Mouse (Mus musculus): ENCODE measurements around the gene BC016579. TPM values are rescaled to one million over a fixed set of nuclear protein-coding genes. Genes with fewer than 3 reads are reported as not detected.

BC016579 gene
- polyA plus RNA-seq, 1 experiment: 0.17 TPM

GRCm38 (mm10) chr16:45593656-45594055 is 60.2 kb downstream of the BC016579 start:
- no peak for DNase-seq
- WGBS: 71% methylated on average over 1 of the region's 1 CpGs
- Histone ChIP-seq H3K4me3 (replicated peaks; ENCODE audit: extremely low read depth, low read depth, low read length) (no peak overlapping the region), H3K4me1 (ENCODE audit: control insufficient read depth, insufficient read depth, low read length) (no peaks in the 10 kb centered on the region)
- TF ChIP-seq POLR2A (IDR thresholded peaks at IDR 0.05; ENCODE audit: borderline replicate concordance, extremely low read depth, low read depth, low read length) (no peak), CTCF (IDR thresholded peaks at IDR 0.05; ENCODE audit: insufficient read depth, low read length) (no peak)

- no peak for DNase-seq
- TF ChIP-seq CTCF (IDR thresholded peaks at IDR 0.05; ENCODE audit: insufficient read depth, low read length) (0 out of 2 replicates have a peak, but pooled peaks have one; percentile 23), POLR2A (IDR thresholded peaks at IDR 0.05; ENCODE audit: borderline replicate concordance, extremely low read depth, low read depth, low read length) (no peak)
- Histone ChIP-seq H3K4me1 (ENCODE audit: control insufficient read depth, insufficient read depth, low read length) (no peaks in the 10 kb centered on the region), H3K4me3 (replicated peaks; ENCODE audit: extremely low read depth, low read depth, low read length) (no peak overlapping the region)
- 38% methylated on average over 2 of the region's 2 CpGs for WGBS
Measured at GRCm38 (mm10) chr16:45582512-45582911, 71.4 kb downstream of the BC016579 start.

- WGBS: 60% methylated on average over 12 of the region's 12 CpGs
- TF ChIP-seq POLR2A (IDR thresholded peaks at IDR 0.05; ENCODE audit: borderline replicate concordance, extremely low read depth, low read depth, low read length) (no peak), CTCF (IDR thresholded peaks at IDR 0.05; ENCODE audit: insufficient read depth, low read length) (no peak)
- Histone ChIP-seq H3K4me3 (replicated peaks; ENCODE audit: extremely low read depth, low read depth, low read length) (no peak overlapping the region), H3K4me1 (ENCODE audit: control insufficient read depth, insufficient read depth, low read length) (no peaks in the 10 kb centered on the region)
- no peak for DNase-seq
Measured at GRCm38 (mm10) chr16:45579883-45580282, 74.0 kb downstream of the BC016579 start.

Other genes starting within 250 kb of the BC016579 start
- 207 and 212 TPM in 2 replicates for gene Cd200, start 245.0 kb downstream of the BC016579 start, polyA plus RNA-seq (2012; rRNA removed)
- gene Gm609, start 161.1 kb downstream of the BC016579 start, polyA plus RNA-seq (2012; rRNA removed): 0.05 TPM in 1 of 2 replicates, not detected in the other
- gene Gm17783, start 122.0 kb downstream of the BC016579 start, polyA plus RNA-seq (2012; rRNA removed): not detected in 2 replicates
- not detected in 2 replicates for gene Slc9c1, start 118.8 kb downstream of the BC016579 start, polyA plus RNA-seq (2012; rRNA removed)
- gene Gcsam, start 43.7 kb downstream of the BC016579 start, polyA plus RNA-seq (2012; rRNA removed): 0.30 and 0.41 TPM in 2 replicates
- 0.06 TPM in 1 of 2 replicates, not detected in the other for gene Tmprss7, start 39.6 kb upstream of the BC016579 start, polyA plus RNA-seq (2012; rRNA removed)
- 0.58 and 1.1 TPM in 2 replicates for gene Tagln3, start 70.5 kb upstream of the BC016579 start, polyA plus RNA-seq (2012; rRNA removed)
- gene Abhd10, start 88.9 kb upstream of the BC016579 start, polyA plus RNA-seq (2012; rRNA removed): 5.4 and 7.2 TPM in 2 replicates